Mouse (Mus musculus) c-Kit-positive CD71-positive TER-119-positive erythroid progenitor cells, embryonic 14.5 days (primary cell): ENCODE data around the gene Nfam1.

Source experiments
- DNase-seq: peaks from one replicate; pipeline ENCODE4 v3.0.0-alpha.2; 2013; ENCODE audit warnings: low spot score

Nfam1 gene

GRCm38 (mm10) chr15:83037755-83038483, 4.8 kb upstream of the Nfam1 start:
- DNase-seq = peak; percentile 69

GRCm38 (mm10) chr15:83036900-83037519, 3.9 kb upstream of the Nfam1 start:
- no peak for DNase-seq

DNA sequence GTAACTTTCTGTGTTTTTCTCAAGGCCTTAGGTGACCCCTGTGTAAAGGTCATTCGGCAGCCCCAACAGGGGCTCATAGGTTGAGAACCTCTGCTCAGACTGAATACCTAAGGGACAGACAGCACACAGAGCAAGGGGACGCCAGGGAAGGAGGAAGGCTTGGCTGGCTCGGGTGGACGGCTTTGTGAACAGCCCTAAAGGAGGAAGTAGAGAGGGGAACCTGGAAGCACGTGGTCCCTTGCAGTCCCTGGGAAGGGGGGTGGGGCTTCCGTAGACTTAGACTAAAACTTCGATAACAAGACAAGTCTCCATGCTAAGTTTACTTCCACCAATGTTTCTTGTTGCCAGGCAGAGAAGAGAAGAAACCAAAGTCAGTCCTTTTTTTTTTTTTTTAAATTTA, 3.0 kb upstream of the Nfam1 start:
- no peak for DNase-seq

DNA sequence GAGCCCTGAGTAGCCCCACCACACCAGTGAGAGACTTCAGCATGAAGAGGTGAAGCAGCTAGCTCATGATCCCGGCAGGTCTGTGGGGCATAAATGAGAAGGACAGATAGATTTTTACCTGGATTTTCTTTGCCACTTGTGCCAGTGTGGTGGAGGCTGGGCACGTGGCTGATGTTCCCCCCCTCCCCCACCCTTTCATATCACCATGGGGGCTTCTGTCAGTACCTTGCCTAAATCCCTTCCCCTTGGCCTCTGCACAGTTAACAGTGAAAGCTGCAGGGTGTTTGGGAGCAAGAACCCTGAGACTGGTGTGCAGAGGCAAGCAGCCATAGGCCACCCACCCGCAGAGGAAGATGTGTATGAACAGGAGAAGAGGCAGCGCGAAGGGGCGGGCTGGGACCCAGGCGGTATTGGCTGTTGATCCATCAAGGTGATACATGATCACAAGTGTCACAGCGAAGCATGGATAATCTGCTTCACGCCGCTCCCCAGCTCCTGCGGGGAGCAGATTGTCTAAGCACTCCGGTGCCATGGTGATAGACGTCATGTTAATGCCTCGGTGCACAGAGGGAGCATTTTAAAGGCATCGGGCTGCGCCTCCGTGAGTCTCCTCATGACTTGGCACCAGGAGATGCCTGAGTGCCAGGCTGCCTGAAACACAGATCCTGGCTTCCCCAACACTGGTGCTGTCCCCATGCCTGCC, 1.3 kb upstream of the Nfam1 start:
- DNase-seq = no peak

GRCm38 (mm10) chr15:83030884-83031283, 2.2 kb downstream of the Nfam1 start:
- DNase-seq = no peak

- no peak for DNase-seq
These were observed 3.1 kb downstream of the Nfam1 start for GRCm38 (mm10) chr15:83029725-83030718.

DNA sequence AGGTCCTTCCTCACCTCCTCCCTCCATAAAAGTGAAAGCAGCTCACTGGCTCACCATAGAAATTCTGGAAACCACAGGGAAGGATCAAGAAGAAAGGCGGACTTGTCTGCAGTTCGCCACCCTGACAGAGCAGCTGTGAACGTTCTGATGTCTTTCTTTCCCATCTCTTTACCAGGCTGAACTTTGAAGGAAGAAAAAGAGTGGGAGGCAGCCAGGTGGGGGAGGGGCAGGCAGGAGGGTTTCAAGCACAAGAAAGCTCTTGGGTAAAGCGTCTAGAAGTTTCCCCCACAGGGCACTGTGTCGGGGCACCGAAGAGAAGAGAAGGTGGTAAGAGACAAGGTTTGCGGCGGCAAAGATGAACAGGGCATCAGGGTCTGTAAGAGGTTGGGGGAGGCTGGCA, 7.0 kb downstream of the Nfam1 start:
- DNase-seq = no peak

DNA sequence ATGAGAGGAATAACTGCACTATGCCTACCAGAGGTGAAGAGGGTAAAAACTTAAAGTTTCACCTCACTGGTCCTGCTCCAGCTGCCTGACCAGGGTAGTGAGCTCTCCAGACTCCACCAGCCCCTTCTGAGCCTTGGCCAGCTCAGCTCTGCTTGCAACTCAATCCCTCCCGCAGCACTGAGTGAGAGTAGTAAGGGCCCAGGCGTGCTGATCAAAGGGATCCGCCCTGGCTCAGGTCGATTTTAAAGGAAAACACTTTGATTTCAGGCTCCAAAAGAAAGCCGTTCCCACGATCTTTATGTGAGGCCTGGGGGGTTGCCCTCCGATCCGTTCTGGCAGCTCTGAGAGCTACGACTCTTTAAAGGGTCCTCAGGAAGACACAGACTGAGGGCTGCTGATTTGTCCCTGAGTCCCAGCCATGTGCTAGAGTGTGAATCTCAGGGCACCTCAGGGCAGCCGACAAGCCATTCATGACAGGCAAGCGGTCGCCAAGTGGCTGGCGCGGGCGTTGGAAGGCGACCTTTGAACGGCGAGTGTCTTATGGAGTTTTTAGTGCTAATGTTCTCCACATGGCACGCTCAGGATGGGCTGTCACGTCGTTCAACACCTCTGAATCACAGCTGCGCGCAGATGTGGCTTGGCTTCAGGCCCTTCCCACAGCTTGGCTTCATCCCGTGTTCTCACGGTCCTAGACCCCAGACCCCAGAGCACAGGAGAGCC, 7.9 kb downstream of the Nfam1 start:
- no peak for DNase-seq

- DNase-seq = no peak
These were observed 10.2 kb downstream of the Nfam1 start for GRCm38 (mm10) chr15:83022947-83023346.

DNA sequence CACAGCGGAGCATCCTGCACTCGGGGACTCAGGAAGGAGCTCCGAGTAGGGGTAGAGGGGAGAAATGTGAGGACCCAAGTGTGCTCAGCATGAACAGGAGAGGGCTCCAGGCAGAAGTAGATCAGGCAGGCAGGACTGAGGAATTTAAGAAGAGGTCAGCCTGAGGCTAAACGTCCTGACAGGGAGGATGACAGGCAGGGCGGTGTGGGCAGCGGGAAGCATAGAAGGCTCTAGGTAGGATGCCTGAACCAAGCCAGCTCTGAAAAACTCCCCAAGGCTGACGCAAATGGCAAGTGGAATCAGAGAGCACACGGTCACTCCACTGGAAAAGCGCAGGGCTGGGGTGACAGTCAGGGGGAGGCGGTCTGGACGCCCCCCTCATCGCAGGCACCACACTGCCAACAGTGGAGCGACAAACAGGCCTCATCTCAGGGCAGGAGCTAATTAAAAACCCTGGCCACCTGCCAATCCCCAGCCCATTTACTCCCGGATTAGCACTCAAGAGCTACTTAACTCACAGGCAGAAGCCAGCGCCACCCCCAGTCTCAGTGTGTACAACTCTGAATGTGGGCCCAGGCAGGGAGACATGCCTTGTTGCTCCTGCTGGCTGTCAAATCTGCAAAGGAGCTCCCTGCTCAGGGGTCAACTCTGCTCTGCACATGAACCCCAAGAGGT, 22.0 kb downstream of the Nfam1 start:
- DNase-seq = no peak

- DNase-seq = no peak
These were observed 22.7 kb downstream of the Nfam1 start for GRCm38 (mm10) chr15:83010423-83010822.

- DNase-seq = no peak
These were observed 23.6 kb downstream of the Nfam1 start for GRCm38 (mm10) chr15:83009532-83009931.

DNA sequence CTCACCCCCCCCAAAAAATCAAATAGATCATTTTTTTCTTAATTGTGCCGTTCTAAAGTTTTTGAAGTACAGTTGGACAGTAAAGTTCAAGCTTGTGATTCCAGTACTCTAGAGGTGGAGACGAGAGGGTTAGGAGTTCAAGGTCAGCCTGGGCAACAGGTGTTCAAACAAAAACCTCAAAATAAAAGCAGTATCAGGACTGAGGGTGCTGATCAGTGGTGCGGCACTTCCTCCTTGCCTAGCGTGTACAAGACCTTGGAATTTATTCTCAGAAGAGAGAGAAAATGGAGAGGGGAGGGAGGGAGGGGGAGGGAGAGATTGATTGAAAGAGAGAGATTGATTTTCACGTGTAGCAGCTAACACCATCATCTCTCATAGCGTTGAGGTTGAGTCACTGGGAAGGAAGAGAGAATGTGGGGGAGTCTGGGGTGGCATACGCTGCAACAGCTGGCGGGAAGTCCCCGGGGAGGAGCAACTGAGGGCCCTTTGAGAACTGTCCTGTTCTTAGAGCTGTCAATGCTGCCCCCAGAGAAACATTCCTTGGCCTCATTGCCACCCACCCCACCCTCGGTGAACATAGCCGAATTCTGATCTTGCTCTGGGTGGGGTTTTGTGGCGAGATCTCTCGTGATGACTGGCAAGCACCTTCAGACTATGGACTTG, 24.2 kb downstream of the Nfam1 start:
- DNase-seq = no peak

DNA sequence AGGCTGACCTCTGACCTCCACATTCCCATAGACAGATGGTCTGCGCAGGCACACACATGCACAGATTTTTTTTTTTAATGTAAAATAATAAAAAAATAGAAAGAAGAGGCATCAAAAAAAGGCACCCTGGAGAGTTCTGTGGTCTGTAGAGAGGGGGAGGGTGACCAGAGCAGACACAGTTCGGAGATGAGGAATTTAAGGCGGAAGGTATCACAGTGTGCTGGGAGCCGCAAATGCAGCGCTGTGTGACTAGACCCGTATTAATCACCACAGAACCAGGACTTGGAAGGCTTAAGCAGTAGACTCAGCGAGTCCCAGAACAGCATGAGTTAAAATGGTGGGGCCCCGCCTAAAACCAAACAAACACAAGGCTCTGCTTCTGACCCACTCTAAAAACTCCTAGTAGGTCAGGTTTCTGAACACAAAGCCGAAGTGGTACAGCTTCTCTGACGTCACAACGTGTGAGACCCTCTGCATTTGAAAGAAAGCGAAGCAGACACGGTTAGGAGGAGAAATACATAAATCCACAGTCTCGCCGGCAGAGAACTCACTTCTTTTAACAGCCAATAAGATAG, 25.7 kb downstream of the Nfam1 start:
- DNase-seq = no peak

GRCm38 (mm10) chr15:83002665-83003548, 30.2 kb downstream of the Nfam1 start:
- DNase-seq = no peak

- DNase-seq = no peak
These were observed 34.3 kb downstream of the Nfam1 start for GRCm38 (mm10) chr15:82998811-82999221.

GRCm38 (mm10) chr15:82996431-82996830, 36.7 kb downstream of the Nfam1 start:
- DNase-seq = no peak

DNA sequence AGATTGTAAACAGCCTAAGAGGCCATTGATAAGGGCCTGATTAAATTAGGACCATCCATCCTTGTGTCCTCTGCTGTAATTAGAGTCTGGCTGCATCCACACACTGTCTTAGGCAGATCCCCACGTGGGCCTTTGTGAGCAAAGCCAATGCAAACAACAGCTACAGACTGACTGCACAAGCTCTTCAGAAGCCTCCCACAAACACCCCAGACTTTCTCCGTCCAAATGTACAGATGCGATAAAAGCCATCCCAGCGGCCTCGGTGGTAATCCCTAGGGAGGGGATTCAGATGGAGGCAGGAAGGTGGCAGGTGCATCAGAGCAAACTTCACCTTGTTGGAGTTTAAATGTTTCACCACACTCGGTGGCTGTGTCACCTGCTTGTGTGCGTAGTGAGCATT, 37.9 kb downstream of the Nfam1 start:
- DNase-seq = no peak

- DNase-seq = no peak
These were observed 40.2 kb downstream of the Nfam1 start for GRCm38 (mm10) chr15:82992911-82993310.
